Mouse (Mus musculus) thymus, adult 2 months (tissue): Measurements from ENCODE around the gene Gm21954.

Experiments
- CTCF ChIP-seq: fragments of 200-500 bp; IDR thresholded peaks from 2 replicates; pipeline ENCODE4 v1.5.1; 2012; ENCODE audit warnings: mild to moderate bottlenecking, control low read depth, low read length, moderate library complexity, borderline replicate concordance; ENCODE audit not compliant: control insufficient read depth, poor library complexity, insufficient read depth; ENCODE audit errors: extremely low read depth
- POLR2A ChIP-seq: fragments of 200-500 bp; IDR thresholded peaks from 2 replicates; pipeline ENCODE4 v1.6.1; 2012; ENCODE audit warnings: mild to moderate bottlenecking, low read length, control low read depth, moderate library complexity; ENCODE audit not compliant: control insufficient read depth, poor library complexity, insufficient read depth; ENCODE audit errors: extremely low read depth

GRCm38 (mm10) chr3:55510198-55510597 lies 38.2 kb upstream of the Gm21954 start:
- no peak for TF ChIP-seq POLR2A
- TF ChIP-seq CTCF = no peak
